Mouse (Mus musculus): ENCODE measurements around the gene Crhr2. TPM values are rescaled to one million over a fixed set of nuclear protein-coding genes. Genes with fewer than 3 reads are reported as not detected.

The Crhr2 gene
- total RNA-seq, 2 experiments from 2014 or later: 5.9 to 9.3 TPM

DNA sequence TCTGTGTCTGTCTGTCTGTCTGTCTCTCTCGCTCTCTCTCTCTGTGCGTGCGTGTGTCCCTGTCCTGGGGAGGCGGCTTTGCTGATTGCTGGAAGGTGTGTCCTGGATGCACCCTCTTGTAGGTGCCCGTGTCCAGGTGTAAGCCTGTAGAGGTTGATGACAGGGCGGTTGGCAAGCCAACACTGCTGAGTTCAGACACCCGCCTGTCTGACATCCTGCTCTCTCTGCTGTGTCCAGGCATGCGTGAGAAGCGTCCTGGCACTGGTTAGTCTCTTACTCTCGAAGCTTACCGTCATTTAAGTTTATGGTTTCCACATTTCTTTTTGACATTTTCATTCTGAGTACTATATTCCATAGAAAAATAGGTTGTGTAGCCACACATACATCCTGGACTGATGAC lies 71.5 kb downstream of the Crhr2 start:
- intact Hi-C loops (cut with DNase I; ENCODE audit: low total_unique reads): no loop called here
- no peak for DNase-seq

DNA sequence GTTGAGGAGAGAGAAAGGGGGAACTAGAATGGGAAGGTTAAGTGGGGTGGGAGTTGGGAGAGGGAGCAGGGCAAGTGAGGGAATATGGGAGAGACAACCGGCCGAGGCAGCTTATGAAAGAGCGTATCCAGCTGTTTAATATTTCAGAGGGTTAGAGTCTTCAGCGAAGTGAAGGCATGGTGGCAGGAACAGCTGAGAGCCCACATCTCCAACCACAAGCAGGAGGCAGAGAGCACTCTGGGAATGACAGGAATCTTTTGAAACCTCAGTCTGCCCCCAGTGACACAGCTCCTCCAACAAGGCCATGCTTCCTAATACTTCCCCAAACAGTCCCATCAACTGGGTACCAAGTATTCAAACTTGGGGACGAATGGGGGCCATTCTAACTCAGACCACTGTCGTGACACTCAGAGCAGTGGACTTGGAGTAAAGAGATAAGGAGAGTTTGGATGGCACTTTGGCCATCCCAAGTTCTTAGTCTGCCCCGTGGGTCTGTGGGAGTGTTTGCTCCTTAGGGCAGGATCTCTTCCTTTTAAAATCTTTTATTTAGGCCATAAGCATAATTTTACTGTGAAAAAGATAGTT lies 72.5 kb downstream of the Crhr2 start:
- DNase-seq: no peak
- intact Hi-C loops (cut with DNase I; ENCODE audit: low total_unique reads): no loop called here

DNA sequence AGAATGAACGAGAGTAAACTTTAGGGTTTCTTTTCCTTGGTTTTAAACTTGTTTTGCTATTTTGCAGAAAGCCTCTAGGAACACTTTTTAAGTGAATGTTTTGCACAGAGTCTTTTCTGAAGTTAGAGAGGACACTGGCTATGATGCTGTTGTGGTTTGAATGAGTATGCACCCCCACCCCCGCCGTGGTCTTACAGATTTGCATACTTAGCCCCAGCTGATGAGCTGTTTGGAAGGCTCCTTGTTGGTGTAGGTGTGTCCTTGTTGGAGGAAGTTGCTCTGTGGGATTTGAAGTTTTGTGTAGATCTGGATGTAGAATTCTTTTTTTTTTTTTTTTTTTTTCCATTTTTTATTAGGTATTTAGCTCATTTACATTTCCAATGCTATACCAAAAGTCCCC lies 75.4 kb downstream of the Crhr2 start:
- intact Hi-C loops (cut with DNase I; ENCODE audit: low total_unique reads): no loop called here
- DNase-seq: no peak

DNA sequence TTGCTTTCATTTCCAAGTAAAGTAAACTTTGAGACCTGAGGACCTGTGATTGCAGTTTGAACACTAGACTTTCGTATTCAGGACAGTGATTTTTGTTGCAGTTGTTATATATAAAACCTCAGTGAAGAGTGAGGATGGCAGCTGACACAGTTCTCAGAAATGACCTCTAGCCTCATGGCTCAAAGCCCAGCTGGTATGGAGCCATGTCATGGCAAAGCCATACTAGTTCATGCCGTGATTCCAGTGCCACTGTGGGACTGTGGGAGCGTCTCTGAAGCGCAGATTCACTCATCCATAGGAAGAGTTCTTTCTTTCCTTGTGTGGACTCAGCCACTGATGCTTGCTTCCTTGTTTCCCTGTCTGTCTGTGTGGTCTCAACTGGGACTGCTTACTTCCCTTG lies 78.3 kb downstream of the Crhr2 start:
- intact Hi-C loops (cut with DNase I; ENCODE audit: low total_unique reads): no loop called here

DNA sequence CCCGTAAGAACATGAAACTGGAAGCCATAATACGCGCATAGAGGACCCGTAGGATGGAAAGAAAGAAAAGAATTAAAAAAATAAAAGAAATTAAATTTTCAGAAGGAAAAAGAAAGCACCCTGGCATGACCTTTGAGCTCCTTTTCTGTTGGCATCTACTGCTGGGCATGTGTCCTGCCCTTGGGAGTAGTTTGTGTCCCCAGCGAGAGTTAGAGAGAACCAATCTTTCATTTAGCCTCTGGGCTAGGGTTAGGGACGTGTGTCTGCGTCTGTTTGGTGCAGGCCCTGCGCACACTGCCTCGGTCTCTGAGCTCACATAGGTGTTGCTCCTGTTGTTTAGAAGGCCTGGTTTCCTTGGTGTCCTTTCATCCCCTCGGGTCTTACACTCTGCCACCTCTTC lies 83.6 kb downstream of the Crhr2 start:
- intact Hi-C loops (cut with DNase I; ENCODE audit: low total_unique reads): no loop called here
- DNase-seq: no peak

More for the DNA sequence above, 78.3 kb downstream of the Crhr2 start:
- DNase-seq: no peak

DNA sequence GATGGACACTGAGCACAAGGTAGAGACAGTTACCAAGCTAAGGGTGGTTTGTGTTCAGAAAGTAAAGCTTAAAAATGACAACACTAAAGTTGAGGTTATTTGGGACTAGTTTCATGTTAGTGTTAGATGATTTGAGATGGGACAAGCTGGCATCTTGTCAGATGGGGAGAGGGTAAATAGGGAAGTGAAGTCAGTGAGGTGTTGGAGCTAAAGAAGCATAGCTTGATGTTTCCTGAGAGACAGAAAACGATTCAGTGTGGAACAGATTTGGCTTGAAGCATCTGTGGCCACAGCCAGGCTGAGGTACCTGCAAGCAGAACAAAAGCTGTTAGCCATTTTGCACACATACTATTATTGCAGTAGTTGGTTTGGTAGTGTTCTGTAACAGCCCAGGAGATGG lies 87.5 kb downstream of the Crhr2 start:
- intact Hi-C loops (cut with DNase I; ENCODE audit: low total_unique reads): no loop called here
- DNase-seq: no peak

DNA sequence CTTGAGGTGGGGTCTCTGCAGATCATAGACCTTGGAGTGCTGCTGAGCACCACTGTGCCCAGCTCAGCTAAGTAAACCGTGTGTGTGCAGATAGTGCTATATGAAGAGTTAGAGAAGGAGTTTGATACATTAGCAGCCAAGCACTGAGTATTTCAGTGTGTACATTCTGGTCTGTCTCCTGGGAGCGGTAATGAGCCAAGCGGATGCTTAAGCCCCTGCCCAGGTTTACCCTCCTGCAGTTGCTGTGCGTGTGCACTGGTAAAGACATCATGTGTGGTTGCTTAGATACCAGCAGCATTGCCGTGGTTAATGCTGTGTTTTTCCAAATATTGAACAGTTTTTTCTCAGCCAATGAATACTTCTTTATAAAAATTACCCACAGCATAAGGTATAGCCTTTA lies 88.3 kb downstream of the Crhr2 start:
- intact Hi-C loops (cut with DNase I; ENCODE audit: low total_unique reads): no loop called here
- DNase-seq: no peak

DNA sequence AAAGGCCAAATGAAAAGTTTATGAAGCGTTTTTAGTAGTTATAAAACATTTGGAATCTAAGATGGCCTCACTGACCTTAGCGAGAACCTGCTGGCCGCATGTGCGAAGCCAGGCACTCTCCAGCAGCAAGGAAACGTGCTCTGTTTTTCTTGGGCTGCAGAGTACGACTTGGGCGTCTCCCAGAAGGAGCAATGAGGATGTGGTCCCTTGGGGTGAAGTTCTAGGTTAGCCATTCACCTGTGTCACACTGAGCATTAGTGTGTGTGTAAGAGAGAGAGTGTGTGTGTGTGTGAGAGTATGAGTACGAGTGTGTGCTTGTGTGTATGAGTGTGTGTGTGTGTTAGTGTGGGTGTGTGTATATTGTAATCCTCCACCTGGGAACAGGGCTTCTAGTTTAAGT lies 89.6 kb downstream of the Crhr2 start:
- no peak for DNase-seq
- intact Hi-C loops (cut with DNase I; ENCODE audit: low total_unique reads): no loop called here

Other genes starting within 250 kb of the Crhr2 start
- gene Nod1, start 160.4 kb downstream of the Crhr2 start, total RNA-seq (2021): 1 to 10 TPM; 6.3 to 8.2 TPM
- gene Ggct, start 140.1 kb downstream of the Crhr2 start, total RNA-seq (2021): 1 to 10 TPM; 7.3 to 8.0 TPM
- gene Gars, start 95.0 kb downstream of the Crhr2 start, total RNA-seq (2021): 10 to 100 TPM; 58.9 to 64.3 TPM
- gene Inmt, start 42.0 kb upstream of the Crhr2 start, total RNA-seq (2021): 1 to 10 TPM in 1 of 2 experiments, under 1 TPM in 1; 0.72 to 1.4 TPM
- 1 to 10 TPM; 2.6 to 3.7 TPM for gene Mindy4, start 70.4 kb upstream of the Crhr2 start, total RNA-seq (2021)
- gene Aqp1, start 203.4 kb upstream of the Crhr2 start, total RNA-seq (2021): 100 to 1,000 TPM; 175 to 307 TPM
- gene Ghrhr, start 243.3 kb upstream of the Crhr2 start, total RNA-seq (2021): not detected

All from gastrocnemius, postnatal 14 days (tissue).